Mouse (Mus musculus) layer of hippocampus, adult 11-12 months (tissue): ENCODE results near the gene Tbkbp1.

ENCODE experiments used
- DNase-seq: peaks from one replicate; pipeline ENCODE4 v3.0.0; 2022; ENCODE audit warnings: low spot score

The Tbkbp1 gene

DNA sequence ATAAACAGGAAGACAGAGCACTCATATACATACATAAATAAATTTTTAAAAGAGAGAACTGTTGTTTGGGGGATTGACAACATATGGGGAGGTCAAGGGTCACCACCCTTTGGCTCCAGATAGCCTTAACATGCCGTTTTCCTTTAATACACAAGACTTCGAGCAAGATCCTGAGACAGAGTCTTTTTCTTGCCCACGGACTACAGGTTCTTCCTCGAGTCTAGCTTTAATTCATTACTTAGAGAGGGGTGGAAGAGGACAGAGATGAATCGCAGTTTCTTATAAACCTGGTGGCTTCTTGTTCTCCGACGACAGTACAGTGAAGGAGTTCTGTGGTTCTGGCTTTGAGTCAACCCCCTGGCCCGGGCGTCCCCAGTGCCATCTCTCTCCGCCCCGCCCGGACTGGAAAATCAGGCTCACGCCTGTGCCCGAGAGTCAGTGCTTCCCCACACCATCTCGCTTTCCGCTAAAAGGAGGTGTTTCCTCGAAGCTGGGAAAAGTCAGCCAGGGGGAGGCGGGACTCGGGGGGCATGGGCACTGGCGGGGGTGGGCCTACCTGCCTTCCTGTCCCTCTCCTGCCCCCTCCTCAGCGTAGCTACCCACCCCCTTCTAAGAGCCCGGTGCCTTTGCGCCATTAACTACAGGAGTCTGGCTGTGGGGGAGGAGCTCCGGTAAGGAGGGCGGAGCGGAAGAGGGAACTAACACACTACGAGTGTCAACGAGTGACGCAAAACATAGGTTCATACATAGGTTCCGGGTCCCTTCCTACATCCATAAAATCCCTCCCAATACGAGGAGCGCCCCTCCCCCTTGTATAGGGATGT lies 24.4 kb downstream of the Tbkbp1 start:
- no peak for DNase-seq

DNA sequence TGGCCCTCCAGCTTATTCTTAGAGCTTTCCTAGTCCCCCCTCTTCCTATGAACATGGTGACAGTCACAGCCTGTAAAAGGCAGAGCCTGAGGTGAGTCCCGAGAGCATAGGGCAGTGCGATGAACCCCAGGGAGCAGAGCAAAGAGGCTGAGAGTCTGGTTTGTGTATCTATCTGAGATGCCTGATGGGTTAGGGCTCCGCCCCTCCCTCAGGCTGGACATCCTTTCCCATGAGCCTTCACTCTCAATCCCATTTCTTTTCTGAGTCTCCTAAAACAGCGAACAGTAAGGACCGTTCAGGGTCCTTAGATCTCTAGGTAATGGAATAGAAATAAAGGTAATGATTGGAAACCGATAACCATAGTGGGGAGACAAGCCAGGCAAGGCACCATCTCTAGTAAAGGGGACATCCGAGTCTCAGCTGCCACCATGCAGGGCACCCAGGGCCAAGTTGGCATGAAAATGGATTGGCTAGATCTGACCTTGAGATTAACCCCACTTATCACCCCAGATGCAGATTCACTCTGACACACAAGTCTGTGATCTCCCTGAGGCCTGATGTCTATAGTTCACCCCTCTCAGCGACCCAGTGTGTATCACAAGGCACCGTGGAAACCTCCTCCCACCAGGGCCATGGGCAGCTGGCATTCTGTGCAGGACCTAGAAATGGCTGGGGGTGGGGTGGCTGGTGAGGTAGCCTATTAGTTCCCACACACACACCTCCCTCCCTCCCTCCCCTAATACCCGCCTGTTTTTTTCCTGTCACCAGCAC lies 26.8 kb downstream of the Tbkbp1 start:
- no peak for DNase-seq

- DNase-seq: no peak
Observed at GRCm38 (mm10) chr11:97123282-97123890, 27.9 kb downstream of the Tbkbp1 start.

DNA sequence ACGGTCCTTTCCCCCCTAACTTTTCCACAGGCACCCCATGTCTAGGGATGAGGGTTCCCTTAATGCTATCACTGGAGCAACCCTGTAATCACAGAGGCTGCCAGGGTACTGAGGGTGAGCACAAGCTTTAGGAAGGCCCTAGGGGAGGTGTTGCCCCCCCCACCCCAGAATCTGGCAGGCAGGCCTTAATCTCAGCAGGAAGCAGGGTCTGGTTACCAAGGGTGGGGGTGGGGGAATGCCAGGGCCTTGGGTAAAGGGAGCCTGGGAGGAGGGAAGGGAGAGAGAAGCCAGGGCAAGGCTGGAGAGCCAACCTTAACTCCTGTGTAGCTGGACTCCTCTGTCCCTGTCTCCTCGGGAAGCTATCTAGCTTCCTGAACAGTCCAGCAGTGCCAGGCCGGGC lies 30.7 kb downstream of the Tbkbp1 start:
- no peak for DNase-seq

DNA sequence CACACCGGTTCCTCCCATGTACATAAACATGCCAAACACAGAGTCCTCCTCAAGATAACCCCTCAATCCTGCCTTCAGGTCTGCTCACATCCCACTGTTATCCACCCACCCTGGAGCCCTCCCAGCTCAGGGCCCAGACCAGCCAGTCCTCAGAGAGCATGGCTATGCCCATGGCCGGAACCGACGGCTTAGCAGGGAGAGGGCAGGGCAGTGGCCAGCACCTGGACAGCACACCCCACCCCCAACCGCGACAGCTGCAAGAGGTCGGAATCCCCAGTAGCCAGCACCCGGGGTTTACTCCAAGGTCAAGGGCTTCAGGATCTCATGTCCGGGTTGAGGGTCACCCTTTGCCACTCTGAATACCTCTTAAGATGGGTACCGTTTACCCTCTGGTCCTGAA lies 31.1 kb downstream of the Tbkbp1 start:
- DNase-seq: no peak

DNA sequence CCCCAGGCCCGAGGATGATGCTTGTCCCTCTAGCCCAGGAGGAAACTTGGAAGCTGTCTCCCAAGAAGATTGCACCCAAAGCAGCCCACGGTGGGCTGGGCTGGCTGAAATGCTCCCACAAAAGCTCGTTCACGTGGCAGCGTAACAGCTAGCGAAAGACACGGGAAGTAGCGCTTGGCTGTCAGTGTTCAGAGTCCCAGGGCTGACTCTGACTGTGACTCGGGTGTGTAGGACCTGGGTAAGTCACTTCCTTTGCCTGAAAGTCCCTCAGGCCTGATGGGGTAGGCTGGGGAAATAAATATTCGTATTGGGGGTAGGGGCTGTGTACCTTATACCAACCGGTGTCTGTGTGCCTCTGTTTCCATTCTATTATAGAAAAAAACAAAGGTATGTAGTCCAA lies 35.5 kb downstream of the Tbkbp1 start:
- no peak for DNase-seq

DNA sequence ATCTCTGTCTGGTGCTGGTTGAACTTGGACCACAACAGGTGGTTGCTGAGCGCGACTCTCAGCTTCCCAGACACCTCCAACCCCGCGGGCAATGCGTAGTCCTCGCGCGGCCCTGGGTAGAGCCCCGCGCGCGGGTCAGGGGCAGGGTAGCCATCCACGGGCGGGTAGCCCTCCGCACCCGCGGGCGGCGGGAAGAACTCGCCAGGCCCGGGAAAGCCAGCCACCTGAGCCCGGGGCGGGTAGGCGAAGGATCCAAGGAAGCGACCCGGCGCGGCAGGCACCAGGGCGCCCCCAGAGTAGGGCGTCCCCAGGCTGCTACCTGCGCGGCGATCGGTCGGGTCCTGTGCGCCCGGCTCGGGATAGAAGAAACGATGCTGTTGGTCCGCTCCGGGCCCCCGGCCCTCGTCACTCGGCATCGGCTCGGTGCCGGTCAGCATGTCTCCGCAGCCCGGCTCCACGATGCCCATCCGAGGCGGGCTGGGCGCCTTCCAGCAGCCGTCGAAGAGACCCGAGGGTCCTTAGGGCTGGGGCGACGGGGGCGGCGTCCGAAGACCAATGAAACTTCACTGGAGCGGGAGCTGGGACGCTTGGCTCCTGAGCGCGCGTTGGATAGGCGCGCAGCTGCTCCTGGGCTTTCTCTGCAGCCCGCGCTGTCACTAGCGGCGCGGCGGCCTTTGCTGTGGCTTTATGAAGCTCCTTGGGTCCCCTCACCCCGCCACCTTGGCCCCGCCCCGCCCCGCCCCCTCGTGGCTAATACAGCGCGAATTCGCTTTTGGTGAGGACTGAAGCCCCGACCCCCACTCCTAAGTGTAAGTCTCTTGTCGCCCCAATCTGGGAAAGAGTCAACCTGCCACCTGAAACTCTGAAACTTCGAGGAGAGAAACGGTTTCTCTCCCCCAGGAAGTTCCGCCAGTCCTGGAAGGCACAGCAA lies 36.4 kb downstream of the Tbkbp1 start, which contains the start of gene Tbx21:
Tbx21 (minus strand) TSS at position 661 of the 931 bp plus-strand sequence.
- DNase-seq: no peak

- DNase-seq: no peak
Observed at GRCm38 (mm10) chr11:97112519-97113125, 38.7 kb downstream of the Tbkbp1 start.

DNA sequence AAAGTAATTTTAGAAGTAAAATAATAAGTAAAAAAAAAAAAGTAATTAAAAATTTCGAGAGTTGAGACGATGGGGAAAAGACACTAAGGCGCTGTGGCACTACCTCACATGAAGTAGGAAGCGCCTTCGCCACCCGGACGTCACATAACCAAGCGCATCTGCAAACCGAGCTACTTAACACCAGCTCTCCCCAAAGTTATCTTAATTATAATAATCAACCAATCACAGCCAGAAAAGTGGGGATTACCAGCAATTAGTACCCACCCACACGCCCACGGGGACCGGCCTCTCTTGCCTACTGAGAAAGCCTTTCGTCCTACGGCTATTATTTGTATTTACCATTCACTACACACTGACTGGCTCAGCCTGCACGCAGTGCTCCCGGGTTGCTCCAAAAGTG lies 42.3 kb downstream of the Tbkbp1 start:
- DNase-seq: no peak

- no peak for DNase-seq
Observed at GRCm38 (mm10) chr11:97104091-97104483, 47.2 kb downstream of the Tbkbp1 start.

DNA sequence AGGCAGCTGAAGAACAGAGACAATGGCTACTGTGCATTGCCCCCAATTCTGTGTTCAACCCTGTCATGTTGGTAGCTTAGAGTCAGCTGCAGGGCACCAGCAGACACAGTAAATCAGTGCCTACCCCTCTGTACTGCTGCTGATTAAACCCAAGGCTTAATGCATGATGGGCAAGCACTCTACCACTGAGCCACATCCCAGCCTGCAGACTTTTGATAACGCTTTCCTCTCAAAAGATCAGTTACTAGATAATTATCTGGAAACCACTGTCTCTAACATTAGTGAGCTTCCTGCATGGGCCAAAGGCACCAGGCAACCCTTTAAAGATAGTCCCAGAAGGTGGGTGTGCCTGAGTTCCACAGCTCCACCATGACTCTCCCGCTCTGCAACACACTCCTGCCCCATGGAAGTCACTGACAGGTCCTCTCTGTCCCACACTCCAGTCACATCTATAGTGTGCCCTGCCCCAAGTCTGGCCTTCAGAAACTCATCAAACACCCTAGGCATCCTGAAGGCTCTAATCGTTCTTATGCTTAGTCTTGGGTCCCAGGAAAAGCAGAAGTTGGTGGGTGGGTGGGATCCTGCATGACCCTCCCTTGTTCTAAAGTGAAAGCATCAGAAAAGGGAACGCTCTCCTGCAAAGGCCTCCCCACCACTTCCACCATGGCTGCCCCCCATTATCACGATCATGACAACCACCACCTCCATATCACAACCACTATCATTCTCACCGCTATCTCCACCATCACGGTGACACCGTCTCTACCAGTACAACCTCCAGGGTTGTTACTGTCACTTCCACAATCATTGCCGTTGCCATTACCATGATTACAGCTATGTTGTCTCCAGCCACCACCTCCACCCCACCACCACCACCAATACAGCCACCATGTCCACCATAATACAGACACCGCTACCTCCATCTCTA lies 47.9 kb downstream of the Tbkbp1 start:
- DNase-seq: no peak

GRCm38 (mm10) chr11:97101722-97102121 lies 49.6 kb downstream of the Tbkbp1 start:
- peak; percentile 57 for DNase-seq

- DNase-seq: no peak
Observed at GRCm38 (mm10) chr11:97098791-97099190, 52.5 kb downstream of the Tbkbp1 start.

DNA sequence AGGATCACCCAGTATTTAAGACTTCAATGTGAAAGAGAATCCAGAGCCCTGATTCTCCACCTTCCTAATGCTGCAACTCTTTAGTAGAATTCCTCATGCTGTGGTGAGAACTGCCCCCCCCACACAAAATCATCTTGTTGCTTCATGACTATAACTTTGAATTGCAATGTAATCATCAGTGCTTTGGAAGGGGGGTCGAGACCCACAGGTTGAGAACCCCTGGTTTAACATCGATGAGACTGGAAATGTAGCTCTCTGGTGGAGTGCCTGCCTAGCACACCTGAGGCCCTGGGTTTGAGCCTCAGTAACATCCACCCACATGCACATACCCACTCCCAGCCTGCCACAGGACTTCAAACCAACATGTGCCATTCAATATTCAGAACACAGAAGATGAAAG lies 56.7 kb downstream of the Tbkbp1 start:
- DNase-seq: no peak

DNA sequence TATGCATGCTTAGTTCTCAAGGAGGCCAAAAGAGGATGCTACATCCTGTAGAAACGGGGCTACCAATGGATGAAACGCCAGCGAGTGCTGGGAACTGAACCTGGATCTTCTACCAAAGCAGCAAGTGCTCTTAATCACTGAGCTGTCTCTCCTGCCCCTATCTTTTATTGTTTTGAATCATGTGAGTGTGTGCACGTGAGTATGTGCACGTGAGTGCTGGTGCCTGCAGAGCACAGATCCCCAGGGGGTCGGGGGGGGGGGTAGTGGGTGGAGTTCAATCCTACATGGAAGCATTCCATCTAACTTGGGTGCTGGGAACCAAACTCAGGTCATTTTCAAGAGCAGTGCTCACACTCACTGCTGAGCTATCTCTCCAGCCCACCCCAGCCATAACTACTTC lies 64.9 kb downstream of the Tbkbp1 start:
- no peak for DNase-seq
